Mouse (Mus musculus): ENCODE results near the gene Gm2a. TPM values are rescaled to one million over a fixed set of nuclear protein-coding genes. Genes with fewer than 3 reads are reported as not detected.
"Not testable (repeated sequence)": the region's sequence is repeated elsewhere in the genome, so short reads cannot be mapped to it uniquely, and the experiment has no call there.

Gene Gm2a
- polyA plus RNA-seq, 1 experiment from 2014 or later, result 15.4 TPM

GRCm38 (mm10) chr11:55079180-55079579 is 18.7 kb upstream of the Gm2a start:
- 89% methylated on average over 4 of the region's 4 CpGs for WGBS
- no peak for TF ChIP-seq CTCF (IDR thresholded peaks at IDR 0.05; ENCODE audit: low read depth)
- Histone ChIP-seq H3K4me2 (no peak overlapping the region), H3K27ac (ENCODE audit: low read depth) (no peak overlapping the region), H3K36me3 (ENCODE audit: insufficient read depth) (no peaks in the 10 kb centered on the region), H3K4me3 (ENCODE audit: low read depth, low read length) (no peak overlapping the region), H3K4me1 (ENCODE audit: insufficient read depth) (peaks cover 6% of the 10 kb centered on the region; the same call in 1 of the 2 replicates), H3K27me3 (ENCODE audit: insufficient read depth, low read length) (0 out of 2 replicates have a peak, but pooled peaks cover 4% of the 10 kb centered on the region), H3K9me3 (ENCODE audit: low read depth, low read length) (no peaks in the 10 kb centered on the region), H3K9ac (no peak overlapping the region)
- DNase-seq, result no peak
- no peak for ATAC-seq (ENCODE audit: insufficient read depth)

GRCm38 (mm10) chr11:55081206-55081605 is 16.7 kb upstream of the Gm2a start:
- 82% methylated on average over 9 of the region's 9 CpGs for WGBS
- Histone ChIP-seq H3K4me3 (ENCODE audit: low read depth, low read length) (no peak overlapping the region), H3K27ac (ENCODE audit: low read depth) (no peak overlapping the region), H3K27me3 (ENCODE audit: insufficient read depth, low read length) (0 out of 2 replicates have a peak, but pooled peaks cover 4% of the 10 kb centered on the region), H3K9ac (no peak overlapping the region), H3K4me2 (no peak overlapping the region), H3K36me3 (ENCODE audit: insufficient read depth) (no peaks in the 10 kb centered on the region), H3K4me1 (ENCODE audit: insufficient read depth) (peaks cover 6% of the 10 kb centered on the region), H3K9me3 (ENCODE audit: low read depth, low read length) (no peaks in the 10 kb centered on the region)
- DNase-seq, result no peak
- ATAC-seq (ENCODE audit: insufficient read depth), result no peak
- no peak for TF ChIP-seq CTCF (IDR thresholded peaks at IDR 0.05; ENCODE audit: low read depth)

DNA sequence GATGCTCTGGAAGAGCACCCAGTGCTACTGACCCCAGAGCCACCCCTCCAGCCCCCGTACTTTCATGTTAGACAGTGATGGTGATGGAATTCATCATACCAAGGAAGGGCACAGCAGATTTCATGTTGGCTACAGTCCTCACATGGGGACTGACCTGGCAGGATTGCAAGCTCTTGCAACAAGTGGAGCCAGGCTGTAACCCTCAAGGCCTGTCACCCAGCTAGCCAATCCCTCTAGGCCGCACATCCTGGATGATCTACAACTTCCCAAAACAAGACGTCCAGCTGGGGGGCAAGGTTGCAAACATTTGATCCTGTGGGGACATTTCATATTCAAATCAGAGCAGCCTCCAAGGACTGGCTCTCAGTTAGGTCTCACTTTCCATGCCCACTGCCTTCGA is 13.3 kb upstream of the Gm2a start:
- H3K4me1 ChIP-seq (ENCODE audit: insufficient read depth), result no peaks in the 10 kb centered on the region; the same call in 1 of the 2 replicates
- H3K4me3 ChIP-seq (ENCODE audit: low read depth, low read length), result no peak overlapping the region
- no peak overlapping the region for H3K4me2 ChIP-seq
- peak overlapping the region; percentile 32; the same call in 1 of the 2 replicates for H3K27ac ChIP-seq (ENCODE audit: low read depth)
- WGBS, result 70% methylated on average over 4 of the region's 4 CpGs
- no peaks in the 10 kb centered on the region for H3K9me3 ChIP-seq (ENCODE audit: low read depth, low read length)
- H3K9ac ChIP-seq, result no peak overlapping the region
- no peak for TF ChIP-seq CTCF (IDR thresholded peaks at IDR 0.05; ENCODE audit: low read depth)
- DNase-seq (no peak), ATAC-seq (ENCODE audit: insufficient read depth) (no peak)
- no peaks in the 10 kb centered on the region for H3K27me3 ChIP-seq (ENCODE audit: insufficient read depth, low read length)
- H3K36me3 ChIP-seq (ENCODE audit: insufficient read depth), result no peaks in the 10 kb centered on the region

DNA sequence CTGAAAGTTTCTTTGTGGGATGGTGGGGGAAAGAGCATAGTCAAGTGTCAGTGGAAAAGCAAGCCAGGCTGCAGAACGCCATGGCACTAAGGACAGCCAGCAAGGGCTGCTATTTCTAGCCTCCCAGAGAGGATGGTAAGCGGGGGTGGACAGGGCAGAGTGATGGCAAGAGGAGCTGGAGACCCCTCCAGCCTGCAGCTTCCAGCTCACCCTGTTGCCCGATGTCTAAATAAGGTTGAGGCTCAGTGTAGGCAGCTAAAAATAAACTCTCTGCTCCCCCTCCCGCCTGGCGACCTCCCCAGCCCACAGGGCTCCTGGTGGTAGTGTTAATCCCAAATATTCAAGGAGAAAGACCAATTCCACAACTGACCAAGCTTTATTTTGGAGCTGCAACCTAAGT is 12.5 kb upstream of the Gm2a start:
- Histone ChIP-seq H3K9me3 (ENCODE audit: low read depth, low read length) (no peaks in the 10 kb centered on the region), H3K27ac (ENCODE audit: low read depth) (peak overlapping the region; percentile 39; the same call in 1 of the 2 replicates), H3K4me2 (no peak overlapping the region), H3K4me3 (ENCODE audit: low read depth, low read length) (no peak overlapping the region), H3K9ac (no peak overlapping the region), H3K36me3 (ENCODE audit: insufficient read depth) (no peaks in the 10 kb centered on the region), H3K27me3 (ENCODE audit: insufficient read depth, low read length) (no peaks in the 10 kb centered on the region), H3K4me1 (ENCODE audit: insufficient read depth) (no peaks in the 10 kb centered on the region; the same call in 1 of the 2 replicates)
- 36% methylated on average over 5 of the region's 5 CpGs for WGBS
- no peak for ATAC-seq (ENCODE audit: insufficient read depth)
- no peak for DNase-seq
- no peak for TF ChIP-seq CTCF (IDR thresholded peaks at IDR 0.05; ENCODE audit: low read depth)

- no peak overlapping the region for H3K4me2 ChIP-seq
- H3K27me3 ChIP-seq (ENCODE audit: insufficient read depth, low read length), result no peaks in the 10 kb centered on the region
- DNase-seq (peak; percentile 92), ATAC-seq (ENCODE audit: insufficient read depth) (no peak; the same call in 1 of the 2 replicates)
- H3K36me3 ChIP-seq (ENCODE audit: insufficient read depth), result no peaks in the 10 kb centered on the region
- H3K9ac ChIP-seq, result no peak overlapping the region
- H3K27ac ChIP-seq (ENCODE audit: low read depth), result no peak overlapping the region
- TF ChIP-seq CTCF (IDR thresholded peaks at IDR 0.05; ENCODE audit: low read depth), result peak; percentile 96
- H3K4me1 ChIP-seq (ENCODE audit: insufficient read depth), result no peaks in the 10 kb centered on the region; the same call in 1 of the 2 replicates
- H3K9me3 ChIP-seq (ENCODE audit: low read depth, low read length), result no peaks in the 10 kb centered on the region
- WGBS, result 8% methylated on average over 10 of the region's 10 CpGs
- H3K4me3 ChIP-seq (ENCODE audit: low read depth, low read length), result no peak overlapping the region
These were observed 10.9 kb upstream of the Gm2a start for GRCm38 (mm10) chr11:55087006-55087405.

DNA sequence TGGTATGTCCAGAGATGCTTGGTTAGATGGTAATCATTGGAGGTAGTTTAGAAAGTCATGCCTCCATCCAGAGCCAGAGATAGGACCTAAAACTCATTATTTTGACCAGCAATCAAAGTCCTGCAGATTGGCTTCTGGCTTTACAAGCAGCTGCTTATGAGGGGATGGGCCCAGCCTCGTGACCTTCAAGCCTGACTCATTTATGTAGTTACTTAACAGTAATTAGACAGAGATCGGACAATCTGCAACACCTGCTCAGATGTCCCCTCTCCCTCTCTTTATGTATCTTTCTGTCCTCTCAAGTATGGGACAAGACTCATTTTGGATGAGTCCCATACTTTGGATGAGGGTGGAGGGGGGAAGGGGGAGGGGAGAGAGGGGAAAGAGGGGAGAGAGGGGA is 8.0 kb upstream of the Gm2a start:
- TF ChIP-seq CTCF (IDR thresholded peaks at IDR 0.05; ENCODE audit: low read depth), result no peak
- Histone ChIP-seq H3K27me3 (ENCODE audit: insufficient read depth, low read length) (no peaks in the 10 kb centered on the region), H3K27ac (ENCODE audit: low read depth) (no peak overlapping the region), H3K4me1 (ENCODE audit: insufficient read depth) (no peaks in the 10 kb centered on the region), H3K9ac (no peak overlapping the region), H3K9me3 (ENCODE audit: low read depth, low read length) (no peaks in the 10 kb centered on the region), H3K36me3 (ENCODE audit: insufficient read depth) (no peaks in the 10 kb centered on the region), H3K4me3 (ENCODE audit: low read depth, low read length) (no peak overlapping the region), H3K4me2 (no peak overlapping the region)
- ATAC-seq (ENCODE audit: insufficient read depth), result no peak
- 66% methylated on average over 2 of the region's 2 CpGs for WGBS
- no peak for DNase-seq

DNA sequence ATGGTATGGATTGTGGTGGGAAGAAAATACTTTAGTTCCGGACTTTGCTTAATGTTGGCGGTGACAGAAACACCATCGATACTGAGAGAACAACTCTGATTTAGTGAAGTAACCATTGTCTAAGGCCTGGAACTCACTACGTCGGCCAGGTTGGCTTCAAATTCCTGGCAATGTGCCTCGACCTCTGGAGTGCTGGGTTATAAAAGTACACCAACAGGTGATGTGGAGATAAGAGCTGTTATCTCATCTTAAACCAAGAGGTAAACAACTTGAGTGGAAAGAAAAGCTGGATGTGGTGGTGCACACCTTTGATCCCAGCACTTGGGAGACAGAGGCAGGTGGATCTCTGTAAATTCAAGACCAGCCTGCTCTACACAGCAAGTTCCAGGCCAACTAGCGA is 4.8 kb upstream of the Gm2a start:
- H3K27me3 ChIP-seq (ENCODE audit: insufficient read depth, low read length), result no peaks in the 10 kb centered on the region
- H3K36me3 ChIP-seq (ENCODE audit: insufficient read depth), result no peaks in the 10 kb centered on the region
- ATAC-seq (ENCODE audit: insufficient read depth) (no peak), DNase-seq (no peak)
- H3K9me3 ChIP-seq (ENCODE audit: low read depth, low read length), result no peaks in the 10 kb centered on the region
- WGBS, result 66% methylated on average over 7 of the region's 7 CpGs
- TF ChIP-seq CTCF (IDR thresholded peaks at IDR 0.05; ENCODE audit: low read depth), result no peak
- H3K4me1 ChIP-seq (ENCODE audit: insufficient read depth), result no peaks in the 10 kb centered on the region
- no peak overlapping the region for H3K4me3 ChIP-seq (ENCODE audit: low read depth, low read length)
- H3K9ac ChIP-seq, result no peak overlapping the region
- H3K27ac ChIP-seq (ENCODE audit: low read depth), result no peak overlapping the region
- no peak overlapping the region for H3K4me2 ChIP-seq

DNA sequence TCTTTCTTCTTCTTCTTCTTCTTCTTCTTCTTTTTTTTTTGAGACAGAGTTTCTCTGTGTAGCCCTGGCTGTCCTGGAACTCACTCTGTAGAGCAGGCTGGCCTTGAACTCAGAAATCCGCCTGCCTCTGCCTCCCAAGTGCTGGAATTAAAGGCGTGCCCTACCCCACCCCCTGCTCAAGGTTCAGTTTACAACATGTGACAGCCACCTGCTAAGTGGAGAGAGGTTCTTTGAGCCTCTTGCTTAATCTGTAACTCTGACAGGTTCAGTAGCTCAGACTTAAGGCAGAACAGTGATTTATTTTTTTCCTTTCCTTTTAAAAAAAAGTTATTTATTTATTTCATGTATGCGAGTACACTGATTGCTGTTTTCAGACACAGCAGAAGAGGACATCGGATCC is 1.6 kb upstream of the Gm2a start:
- H3K4me1 ChIP-seq (ENCODE audit: insufficient read depth); H3K9ac ChIP-seq; ATAC-seq (ENCODE audit: insufficient read depth); H3K27me3 ChIP-seq (ENCODE audit: insufficient read depth, low read length); H3K4me2 ChIP-seq; H3K36me3 ChIP-seq (ENCODE audit: insufficient read depth); H3K27ac ChIP-seq (ENCODE audit: low read depth); H3K4me3 ChIP-seq (ENCODE audit: low read depth, low read length); H3K9me3 ChIP-seq (ENCODE audit: low read depth, low read length); DNase-seq: not testable (repeated sequence)
- WGBS, result 76% methylated on average over 4 of the region's 4 CpGs

Measured in lung, embryonic 14.5 days (tissue).